Mouse (Mus musculus): ENCODE measurements around the gene F830045P16Rik. TPM values are rescaled to one million over a fixed set of nuclear protein-coding genes. Genes with fewer than 3 reads are reported as not detected.

F830045P16Rik gene
- polyA plus RNA-seq, 1 experiment from 2014 or later: not detected

DNA sequence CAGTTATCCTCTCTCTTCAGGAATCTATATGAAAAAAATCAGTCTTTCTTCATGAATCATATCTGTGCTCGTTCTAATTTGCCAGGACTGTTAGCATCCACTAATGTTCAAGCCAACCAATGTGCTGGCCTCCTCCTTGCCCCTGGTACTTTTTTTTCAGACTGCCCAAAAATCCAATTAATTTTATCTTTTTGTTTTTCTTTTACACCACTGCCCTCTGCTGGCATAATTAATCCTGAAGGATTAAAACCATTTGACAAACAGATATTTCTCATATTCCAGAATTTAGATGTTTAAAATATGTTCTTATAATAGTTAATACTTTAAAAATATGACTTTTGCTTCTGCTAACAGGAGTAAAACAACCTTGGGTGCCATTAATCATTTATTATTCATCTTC lies 101.2 kb downstream of the F830045P16Rik start:
- Histone ChIP-seq H3K9ac (no peak overlapping the region), H3K36me3 (no peaks in the 10 kb centered on the region), H3K27ac (no peak overlapping the region), H3K4me1 (no peaks in the 10 kb centered on the region), H3K4me3 (no peak overlapping the region), H3K4me2 (replicated peaks) (no peak overlapping the region), H3K27me3 (no peaks in the 10 kb centered on the region), H3K9me3 (no peaks in the 10 kb centered on the region)
- no peak for ATAC-seq (ENCODE audit: insufficient number of reproducible peaks, insufficient read depth, low FRiP score, low TSS enrichment)
- 74% methylated on average over 1 of the region's 1 CpGs for WGBS

GRCm38 (mm10) chr2:129423741-129424140 lies 112.7 kb downstream of the F830045P16Rik start:
- 73% methylated on average over 3 of the region's 3 CpGs for WGBS

DNA sequence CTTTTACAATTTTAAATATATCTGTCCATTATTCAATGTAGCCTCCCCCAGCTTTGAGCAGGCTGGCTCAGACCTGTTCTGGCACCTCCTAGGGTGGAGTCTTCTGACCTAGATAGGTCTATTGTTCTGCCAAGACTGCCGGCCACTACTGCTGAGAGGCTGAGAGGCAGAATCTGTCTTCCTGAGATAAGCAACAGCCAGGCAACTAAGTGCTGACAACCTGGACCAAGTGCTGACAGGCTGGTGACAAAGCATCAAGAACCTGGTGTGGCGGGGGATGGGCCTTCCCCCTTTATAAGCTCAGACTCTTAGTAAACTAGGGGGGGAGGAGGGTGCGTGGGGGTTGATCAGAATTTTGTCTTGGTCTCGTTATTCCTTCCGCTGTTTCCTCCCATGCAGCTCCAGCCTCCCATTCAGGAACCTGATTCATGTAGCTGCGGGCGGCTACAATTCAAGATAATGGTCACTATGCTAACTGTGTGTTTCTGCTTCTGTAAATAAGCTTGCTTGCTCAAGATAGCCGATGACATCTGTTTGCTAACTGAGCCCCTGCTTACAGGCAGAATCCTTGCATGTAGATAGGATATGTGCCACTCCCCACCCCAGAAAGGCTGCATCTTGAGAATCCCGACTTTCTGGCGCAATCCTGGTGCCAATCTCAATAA lies 115.4 kb downstream of the F830045P16Rik start:
- Histone ChIP-seq H3K4me3 (no peak overlapping the region), H3K4me2 (replicated peaks) (no peak overlapping the region), H3K4me1 (no peaks in the 10 kb centered on the region), H3K27ac (no peak overlapping the region), H3K27me3 (no peaks in the 10 kb centered on the region), H3K9ac (no peak overlapping the region), H3K9me3 (no peaks in the 10 kb centered on the region), H3K36me3 (no peaks in the 10 kb centered on the region)
- WGBS: 89% methylated on average over 10 of the region's 10 CpGs
- ATAC-seq (ENCODE audit: insufficient number of reproducible peaks, insufficient read depth, low FRiP score, low TSS enrichment): no peak

More at GRCm38 (mm10) chr2:129423741-129424140, 112.7 kb downstream of the F830045P16Rik start:
- H3K36me3 ChIP-seq: no peaks in the 10 kb centered on the region
- no peak overlapping the region for H3K27ac ChIP-seq
- no peak overlapping the region for H3K4me2 ChIP-seq (replicated peaks)
- no peak overlapping the region for H3K4me3 ChIP-seq
- H3K9ac ChIP-seq: no peak overlapping the region
- H3K9me3 ChIP-seq: no peaks in the 10 kb centered on the region
- no peaks in the 10 kb centered on the region for H3K4me1 ChIP-seq
- H3K27me3 ChIP-seq: no peaks in the 10 kb centered on the region
- no peak for ATAC-seq (ENCODE audit: insufficient number of reproducible peaks, insufficient read depth, low FRiP score, low TSS enrichment)

DNA sequence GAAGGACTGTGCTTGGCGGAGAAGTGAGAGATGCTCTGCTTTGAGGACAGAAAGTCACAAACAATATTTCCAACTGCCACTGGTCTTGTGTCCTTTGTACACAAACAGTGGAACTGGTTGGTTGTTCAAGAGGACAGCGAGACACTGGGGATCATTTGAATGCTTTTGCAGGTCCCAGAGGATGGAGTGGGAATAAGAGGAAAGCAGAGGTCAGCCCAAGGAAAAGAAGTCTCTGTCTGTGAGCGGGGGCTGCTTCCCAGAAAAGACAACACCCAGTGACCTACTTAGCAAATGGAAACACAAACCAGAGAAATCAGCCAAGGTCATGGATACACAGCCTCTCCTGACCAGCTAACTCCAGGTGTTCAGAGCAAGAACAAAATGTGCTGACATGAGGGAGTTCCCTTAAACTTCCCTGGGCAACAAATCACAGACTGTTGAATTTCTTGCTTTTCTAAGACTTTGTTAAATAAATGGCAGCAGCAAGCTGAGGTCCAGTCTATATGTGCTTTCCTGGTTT lies 117.0 kb downstream of the F830045P16Rik start:
- Histone ChIP-seq H3K4me3 (no peak overlapping the region), H3K9ac (no peak overlapping the region), H3K27ac (no peak overlapping the region), H3K4me2 (replicated peaks) (no peak overlapping the region), H3K36me3 (no peaks in the 10 kb centered on the region), H3K4me1 (no peaks in the 10 kb centered on the region), H3K27me3 (no peaks in the 10 kb centered on the region), H3K9me3 (no peaks in the 10 kb centered on the region)
- ATAC-seq (ENCODE audit: insufficient number of reproducible peaks, insufficient read depth, low FRiP score, low TSS enrichment): no peak
- WGBS: 72% methylated on average over 3 of the region's 3 CpGs

- Histone ChIP-seq H3K36me3 (no peaks in the 10 kb centered on the region), H3K4me3 (no peak overlapping the region), H3K9me3 (no peaks in the 10 kb centered on the region), H3K9ac (no peak overlapping the region), H3K27me3 (no peaks in the 10 kb centered on the region), H3K4me1 (no peaks in the 10 kb centered on the region), H3K27ac (no peak overlapping the region), H3K4me2 (replicated peaks) (no peak overlapping the region)
- WGBS: 87% methylated on average over 3 of the region's 3 CpGs
- no peak for ATAC-seq (ENCODE audit: insufficient number of reproducible peaks, insufficient read depth, low FRiP score, low TSS enrichment)
These were observed 121.8 kb downstream of the F830045P16Rik start for GRCm38 (mm10) chr2:129414593-129414992.

DNA sequence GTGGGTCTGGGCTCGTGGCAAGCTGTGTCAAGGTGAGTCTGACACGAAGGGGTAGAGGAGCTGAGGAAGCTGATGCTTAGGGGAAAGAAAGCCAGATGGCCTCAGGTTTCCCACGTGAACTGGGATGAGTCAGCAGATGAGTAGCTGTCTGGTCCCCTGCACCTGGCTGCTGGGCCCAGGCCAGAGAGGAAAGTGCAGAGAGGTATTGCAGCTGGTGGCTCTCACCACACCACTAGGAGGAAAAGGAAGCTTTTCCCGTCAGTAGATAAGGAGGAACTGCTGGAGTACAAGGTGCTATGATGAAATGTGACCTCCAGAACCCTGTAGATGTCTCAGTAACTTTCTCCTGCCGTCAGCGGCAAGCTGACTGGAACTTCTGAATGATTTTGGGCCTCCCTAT lies 122.9 kb downstream of the F830045P16Rik start:
- 71% methylated on average over 6 of the region's 6 CpGs for WGBS
- no peak for ATAC-seq (ENCODE audit: insufficient number of reproducible peaks, insufficient read depth, low FRiP score, low TSS enrichment)

DNA sequence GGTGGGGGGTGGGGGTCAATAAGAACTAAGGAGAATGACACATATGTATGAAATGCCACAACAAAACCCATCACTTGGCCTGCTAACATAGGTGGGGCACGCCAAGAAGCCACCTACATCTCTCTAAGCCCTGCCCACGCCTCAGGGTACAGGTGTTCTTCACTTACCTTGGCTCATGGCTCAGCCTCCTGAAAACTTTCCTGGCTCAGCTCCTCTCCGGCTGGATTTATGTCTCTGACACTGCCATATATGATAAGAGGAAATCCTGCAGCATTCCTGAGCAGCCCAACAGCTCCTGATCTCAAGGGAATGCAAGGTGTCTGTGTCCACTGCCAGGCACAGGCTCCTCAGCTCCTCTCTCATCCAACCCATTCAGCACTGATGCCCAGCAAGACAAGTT lies 124.8 kb downstream of the F830045P16Rik start:
- Histone ChIP-seq H3K36me3 (no peaks in the 10 kb centered on the region), H3K4me3 (no peak overlapping the region), H3K9me3 (no peaks in the 10 kb centered on the region), H3K4me2 (replicated peaks) (no peak overlapping the region), H3K27me3 (no peaks in the 10 kb centered on the region), H3K27ac (no peak overlapping the region), H3K9ac (no peak overlapping the region), H3K4me1 (no peaks in the 10 kb centered on the region)
- WGBS: 73% methylated on average over 3 of the region's 3 CpGs
- ATAC-seq (ENCODE audit: insufficient number of reproducible peaks, insufficient read depth, low FRiP score, low TSS enrichment): no peak

More for the DNA sequence above, 122.9 kb downstream of the F830045P16Rik start:
- H3K4me1 ChIP-seq: no peaks in the 10 kb centered on the region
- H3K36me3 ChIP-seq: no peaks in the 10 kb centered on the region
- no peak overlapping the region for H3K4me3 ChIP-seq
- no peak overlapping the region for H3K4me2 ChIP-seq (replicated peaks)
- H3K27ac ChIP-seq: no peak overlapping the region
- no peak overlapping the region for H3K9ac ChIP-seq
- H3K9me3 ChIP-seq: no peaks in the 10 kb centered on the region
- no peaks in the 10 kb centered on the region for H3K27me3 ChIP-seq

- 88% methylated on average over 7 of the region's 7 CpGs for WGBS
- ATAC-seq (ENCODE audit: insufficient number of reproducible peaks, insufficient read depth, low FRiP score, low TSS enrichment): no peak
These were observed 126.1 kb downstream of the F830045P16Rik start for GRCm38 (mm10) chr2:129410344-129410743.

DNA sequence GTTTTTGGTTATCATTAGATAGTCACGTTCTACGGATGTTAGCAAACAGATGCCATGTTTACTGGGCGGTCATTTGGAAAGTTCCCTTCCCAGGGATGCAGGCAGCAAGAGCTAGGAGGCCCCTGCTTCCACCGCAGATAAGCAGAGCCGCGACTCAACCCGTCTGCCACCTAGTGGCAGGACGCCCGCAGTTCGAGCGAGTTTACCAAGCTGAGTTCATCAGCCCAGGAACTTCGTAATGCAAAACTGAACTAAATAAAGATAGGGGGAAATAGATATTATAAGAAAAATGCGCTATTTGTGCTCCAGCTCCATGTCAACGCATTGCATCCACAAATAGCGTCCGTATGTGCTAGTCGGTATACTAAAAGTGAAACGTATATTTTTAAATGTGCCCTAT lies 127.9 kb downstream of the F830045P16Rik start:
- no peak for ATAC-seq (ENCODE audit: insufficient number of reproducible peaks, insufficient read depth, low FRiP score, low TSS enrichment)
- no peaks in the 10 kb centered on the region for H3K27me3 ChIP-seq
- no peak overlapping the region for H3K4me2 ChIP-seq (replicated peaks)
- no peaks in the 10 kb centered on the region for H3K9me3 ChIP-seq
- WGBS: 20% methylated on average over 18 of the region's 18 CpGs
- H3K9ac ChIP-seq: no peak overlapping the region
- H3K36me3 ChIP-seq: no peaks in the 10 kb centered on the region
- H3K27ac ChIP-seq: no peak overlapping the region
- H3K4me1 ChIP-seq: no peaks in the 10 kb centered on the region
- no peak overlapping the region for H3K4me3 ChIP-seq

More at GRCm38 (mm10) chr2:129410344-129410743, 126.1 kb downstream of the F830045P16Rik start:
- Histone ChIP-seq H3K36me3 (no peaks in the 10 kb centered on the region), H3K4me2 (replicated peaks) (no peak overlapping the region), H3K27ac (no peak overlapping the region), H3K9me3 (no peaks in the 10 kb centered on the region), H3K4me3 (no peak overlapping the region), H3K27me3 (no peaks in the 10 kb centered on the region), H3K4me1 (no peaks in the 10 kb centered on the region), H3K9ac (no peak overlapping the region)

Other genes starting within 250 kb of the F830045P16Rik start
- 42.6 and 47.9 TPM in 2 replicates for gene Ckap2l, start 239.4 kb downstream of the F830045P16Rik start, polyA plus RNA-seq (2016; fragmentation: Nextera tagmentation; extraction: Ambion mirVana)
- 0.15 TPM in 1 of 2 replicates, not detected in the other for gene Il1a, start 226.6 kb downstream of the F830045P16Rik start, polyA plus RNA-seq (2016; fragmentation: Nextera tagmentation; extraction: Ambion mirVana)
- gene Il1b, start 165.5 kb downstream of the F830045P16Rik start, polyA plus RNA-seq (2016; fragmentation: Nextera tagmentation; extraction: Ambion mirVana): not detected in 2 replicates
- 23.9 and 24.3 TPM in 2 replicates for gene Sirpa, start 56.2 kb upstream of the F830045P16Rik start, polyA plus RNA-seq (2016; fragmentation: Nextera tagmentation; extraction: Ambion mirVana)
- 0.19 and 0.27 TPM in 2 replicates for gene Pdyn, start 163.2 kb upstream of the F830045P16Rik start, polyA plus RNA-seq (2016; fragmentation: Nextera tagmentation; extraction: Ambion mirVana)